In genomic region chr19:4699821-4700220, GRCm38 (mm10) we compare ENCODE assay signal across 21 mouse cellular contexts. TPM values are rescaled to one million over a fixed set of nuclear protein-coding genes. Genes with fewer than 3 reads are reported as not detected.
"Had no signal": no experiment of that assay in that cellular context is flagged by ENCODE, and none has a peak within 500 bp of the region (broad histone marks: within the 10 kb centered on the region; RNA-seq: fewer than 3 reads in every experiment).

No protein-coding gene starts in this region.

- H3K4me1 ChIP-seq: stomach, embryonic 15.5 days had no signal

- H3K4me3 ChIP-seq: lung, embryonic 15.5 days; megakaryocyte, embryonic 14.5 days; midbrain, embryonic 12.5 days; neural tube, embryonic 12.5 days; stomach, embryonic 15.5 days had no signal

- H3K27ac ChIP-seq: lung, embryonic 15.5 days; macrophage; midbrain, embryonic 12.5 days; neural tube, embryonic 12.5 days; stomach, embryonic 15.5 days; stomach, postnatal 0 days had no signal

- ATAC-seq: liver, postnatal 0 days; lung, postnatal 0 days had no signal

- H3K36me3 ChIP-seq: lung, embryonic 15.5 days; midbrain, embryonic 12.5 days; neural tube, embryonic 12.5 days; stomach, embryonic 15.5 days had no signal

- H3K9ac ChIP-seq: liver, postnatal 0 days; lung, embryonic 15.5 days; midbrain, embryonic 12.5 days; neural tube, embryonic 12.5 days; stomach, embryonic 15.5 days had no signal

- DNase-seq: liver, postnatal 0 days; lung, adult 2 months; lung, postnatal 14 days; lung, postnatal 36 days; midbrain, embryonic 14.5 days; right cerebral cortex, postnatal 14 days; thymus, adult 2 months; thymus, postnatal 25 days; thymus, postnatal 4 days had no signal

- H3K9me3 ChIP-seq: lung, embryonic 15.5 days; midbrain, embryonic 12.5 days; neural tube, embryonic 12.5 days; stomach, embryonic 15.5 days had no signal

- H3K4me2 ChIP-seq: lung, embryonic 15.5 days; midbrain, embryonic 12.5 days; neural tube, embryonic 12.5 days; stomach, embryonic 15.5 days had no signal

RNA-seq across cellular contexts. Expression of gene Gm960, which starts 1.4 kb away (rescaled TPM):
- total RNA-seq: megakaryocyte progenitor cell, adult 5-6 weeks; monocyte, adult 5-6 weeks; neutrophil, adult 5-6 weeks had no signal
- polyA plus RNA-seq: macrophage; spleen, adult 2 months had no signal

RNA-seq across cellular contexts. Expression of gene Sptbn2, which starts 11.1 kb away (rescaled TPM):
- total RNA-seq: megakaryocyte progenitor cell, adult 5-6 weeks; monocyte, adult 5-6 weeks; neutrophil, adult 5-6 weeks had no signal
